Mouse (Mus musculus) heart, postnatal 0 days (tissue): ENCODE measurements at regions not wholly inside any gene's neighbourhood (a gene's known extent, or its start where the extent isn't known, plus 50 kb on each side); places are given as distances from the start of the nearest gene placed in this dataset.

Source experiments
- CTCF ChIP-seq: IDR thresholded peaks from 2 replicates; pipeline ENCODE4 v1.5.1; 2016; ENCODE audit warnings: antibody characterized with exemption, control low read depth, low read depth
- EP300 ChIP-seq: IDR thresholded peaks from 2 replicates; pipeline ENCODE4 v1.6.1; 2016; ENCODE audit warnings: antibody characterized with exemption, low read depth

GRCm38 (mm10) chr8:10857874-10858273 lies 150.4 kb downstream of the Irs2 start:
- no peak for TF ChIP-seq CTCF
- TF ChIP-seq EP300 = no peak
